Mouse (Mus musculus) frontal cortex, adult 2 months (tissue): ENCODE data around the gene Fermt1. TPM values are rescaled to one million over a fixed set of nuclear protein-coding genes. Genes with fewer than 3 reads are reported as not detected.

Source experiments
- DNase-seq, 2 experiments: peaks; one replicate each; pipeline ENCODE4 v3.0.0; 2022; ENCODE audit warnings: low spot score in 1 of 2; ENCODE audit errors: extremely low spot score in 1 of 2
- polyA plus RNA-seq: library from polyadenylated mRNA; depleted of rRNA; stranded (reverse); fragments of >200 nt; gene quantifications from 2 replicates; pipeline ENCODE4 v1.2.3, GENCODE M21; 2012

The Fermt1 gene
- polyA plus RNA-seq, 1 experiment, result not detected

DNA sequence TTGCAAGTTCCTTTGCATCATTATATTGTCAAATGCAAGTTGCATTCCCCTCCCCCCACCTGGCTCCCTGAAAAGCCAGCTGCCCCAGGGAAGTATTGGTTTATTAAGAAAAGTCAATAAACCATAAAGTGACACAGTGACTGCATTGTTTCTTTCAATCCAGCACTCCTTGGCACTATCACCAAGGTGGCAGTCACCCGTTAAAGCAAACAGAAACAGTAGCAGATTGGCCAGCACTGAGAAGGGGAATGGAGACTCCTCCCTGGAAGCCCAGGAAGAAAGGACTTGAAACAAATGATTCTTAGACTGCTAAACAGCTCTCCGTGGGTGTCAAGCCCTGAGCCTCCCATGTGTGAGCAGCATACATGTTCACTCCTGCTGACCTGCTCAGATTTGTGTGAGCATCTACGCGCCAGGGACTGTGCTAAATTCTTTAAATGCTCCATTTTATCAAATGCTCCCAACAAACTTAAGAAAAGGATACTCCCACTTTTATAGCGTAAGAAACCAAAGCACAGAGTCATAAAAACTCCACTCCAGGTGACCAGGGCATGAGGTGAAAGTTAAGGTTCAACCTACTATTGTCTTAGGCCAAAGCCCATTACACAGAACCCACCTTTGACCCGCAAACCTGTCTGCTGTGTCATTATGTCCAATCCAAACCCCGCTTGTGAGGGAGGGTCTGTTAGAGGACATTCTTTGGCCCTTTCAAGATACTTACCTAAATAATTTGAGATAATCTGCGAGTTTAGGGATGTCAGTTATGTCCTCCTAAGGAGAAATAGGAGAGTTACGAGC lies 23.4 kb downstream of the Fermt1 start:
- DNase-seq, result no peak

DNA sequence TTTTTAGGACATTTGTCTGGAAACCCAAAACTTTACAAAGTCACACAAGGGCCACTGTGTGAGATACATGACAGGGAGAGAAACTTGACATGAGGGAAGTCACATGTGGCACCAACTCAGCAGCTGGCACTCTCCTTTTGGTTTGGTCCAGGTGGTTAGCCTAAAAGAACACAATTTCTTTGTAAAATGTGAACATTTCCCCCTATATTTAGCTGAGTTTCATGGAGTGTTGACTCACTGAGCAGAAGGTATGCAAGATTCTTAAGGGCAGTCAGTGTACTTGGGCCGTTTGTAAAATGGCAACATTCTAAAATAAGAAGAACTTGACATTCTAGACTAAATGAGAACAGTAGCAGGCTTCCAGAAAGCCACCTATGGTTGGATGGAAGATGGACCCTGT lies 30.9 kb downstream of the Fermt1 start:
- peak in 1 of 2 experiments; percentile 11 for DNase-seq

DNA sequence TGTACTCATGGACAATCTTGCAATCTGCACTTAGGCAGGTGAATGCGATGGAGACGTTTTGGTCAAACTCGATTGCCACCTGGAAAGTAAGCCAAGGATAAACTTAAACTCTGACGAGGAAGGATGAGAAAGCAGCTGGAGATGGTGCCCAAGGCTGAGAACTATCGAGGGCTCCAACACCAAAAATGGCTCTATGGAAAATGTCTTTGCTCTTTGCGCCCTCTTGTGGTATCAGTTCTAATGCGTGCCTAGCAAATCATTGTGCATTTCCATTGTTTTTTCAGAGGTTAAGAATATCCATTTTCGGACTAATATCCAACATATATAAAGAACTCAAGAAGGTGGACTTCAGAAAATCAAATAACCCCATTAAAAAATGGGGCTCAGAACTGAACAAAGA lies 38.9 kb downstream of the Fermt1 start:
- DNase-seq, result peak in 1 of 2 experiments; percentile 80

- no peak for DNase-seq
Measured at GRCm38 (mm10) chr2:132904961-132905360, 40.7 kb downstream of the Fermt1 start.

DNA sequence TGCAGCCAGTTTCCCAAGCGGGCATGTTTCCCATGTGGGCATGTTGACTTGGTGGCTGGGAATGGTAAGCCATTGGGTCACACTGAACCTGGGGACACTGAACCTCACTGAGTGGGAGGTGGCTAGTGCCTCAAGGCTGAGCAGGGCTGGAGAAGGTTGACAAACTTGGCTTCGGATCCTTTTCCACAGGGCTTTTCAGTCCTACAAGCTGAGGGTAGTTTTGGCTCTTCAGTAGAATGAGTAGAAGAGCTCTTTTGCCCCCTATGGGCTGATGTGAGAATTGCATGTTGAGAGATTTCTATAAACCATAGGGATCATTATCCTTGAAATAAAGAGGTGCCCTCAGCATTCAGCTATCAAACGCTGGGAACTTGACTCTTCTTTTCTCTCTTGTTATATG lies 42.2 kb downstream of the Fermt1 start:
- peak; percentile 34 to 89 for DNase-seq

DNA sequence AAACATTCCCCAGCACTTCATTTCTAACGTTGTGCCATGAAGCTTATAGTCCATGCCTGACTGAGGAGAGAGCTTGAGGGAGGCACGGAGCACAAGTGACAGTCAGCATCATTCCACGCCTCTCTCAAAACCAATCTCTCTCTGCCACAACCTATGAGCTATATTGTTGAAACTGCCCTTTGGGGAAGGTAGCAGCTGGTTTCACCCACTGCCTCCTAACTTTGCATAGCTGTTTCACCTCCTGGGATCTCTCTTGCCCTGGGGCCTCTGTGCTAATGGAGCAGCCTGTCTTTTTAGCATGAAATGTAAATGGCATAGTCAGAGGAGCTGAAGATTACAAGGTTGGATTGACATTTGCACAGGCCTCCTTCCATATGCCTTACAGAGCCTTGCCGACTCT lies 43.6 kb downstream of the Fermt1 start:
- DNase-seq, result no peak

DNA sequence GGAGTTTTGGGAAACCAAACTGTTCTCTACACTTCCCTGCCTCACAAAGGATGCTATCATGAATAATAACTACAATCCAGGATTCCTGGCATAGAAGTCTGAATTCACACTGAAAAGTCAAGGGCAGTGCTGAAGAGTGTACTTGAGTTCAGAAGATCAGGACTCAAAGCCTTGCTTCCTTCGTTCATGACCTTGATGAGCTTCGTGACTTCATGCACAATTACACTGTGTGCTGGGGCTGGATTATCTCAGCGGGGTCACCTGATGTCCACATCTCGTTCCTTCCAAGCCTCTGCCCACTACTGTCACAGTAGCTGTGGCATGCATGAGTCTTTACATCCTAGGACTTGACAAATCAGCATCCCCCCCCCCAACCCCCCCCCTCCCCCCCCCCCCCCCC lies 44.1 kb downstream of the Fermt1 start:
- no peak for DNase-seq

GRCm38 (mm10) chr2:132900596-132900995 lies 45.1 kb downstream of the Fermt1 start:
- no peak for DNase-seq

DNA sequence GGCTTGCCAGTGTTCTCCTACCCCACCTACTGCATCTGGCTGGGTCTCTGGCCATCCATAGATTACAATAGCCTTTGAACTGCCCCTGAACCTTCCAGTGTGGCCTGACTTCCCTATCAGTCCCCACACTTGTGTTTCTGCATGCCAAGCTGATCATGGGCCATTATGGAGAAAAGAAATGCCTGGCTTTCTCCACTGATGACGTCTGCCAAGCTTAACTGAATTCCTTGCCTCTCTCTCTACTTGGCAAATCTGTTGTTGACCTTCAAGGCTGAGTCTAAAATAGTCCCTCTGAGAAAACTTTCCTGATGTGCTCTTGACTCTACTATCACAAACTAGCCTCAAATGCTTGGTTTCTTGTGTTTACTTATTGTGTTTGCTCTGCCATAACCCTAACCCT lies 47.5 kb downstream of the Fermt1 start:
- no peak for DNase-seq

- DNase-seq, result peak in 1 of 2 experiments; percentile 32
Measured at GRCm38 (mm10) chr2:132893826-132894225, 51.9 kb downstream of the Fermt1 start.

GRCm38 (mm10) chr2:132885312-132885711 lies 60.4 kb downstream of the Fermt1 start:
- DNase-seq, result no peak

- no peak for DNase-seq
Measured at GRCm38 (mm10) chr2:132884303-132884967, 61.3 kb downstream of the Fermt1 start.

DNA sequence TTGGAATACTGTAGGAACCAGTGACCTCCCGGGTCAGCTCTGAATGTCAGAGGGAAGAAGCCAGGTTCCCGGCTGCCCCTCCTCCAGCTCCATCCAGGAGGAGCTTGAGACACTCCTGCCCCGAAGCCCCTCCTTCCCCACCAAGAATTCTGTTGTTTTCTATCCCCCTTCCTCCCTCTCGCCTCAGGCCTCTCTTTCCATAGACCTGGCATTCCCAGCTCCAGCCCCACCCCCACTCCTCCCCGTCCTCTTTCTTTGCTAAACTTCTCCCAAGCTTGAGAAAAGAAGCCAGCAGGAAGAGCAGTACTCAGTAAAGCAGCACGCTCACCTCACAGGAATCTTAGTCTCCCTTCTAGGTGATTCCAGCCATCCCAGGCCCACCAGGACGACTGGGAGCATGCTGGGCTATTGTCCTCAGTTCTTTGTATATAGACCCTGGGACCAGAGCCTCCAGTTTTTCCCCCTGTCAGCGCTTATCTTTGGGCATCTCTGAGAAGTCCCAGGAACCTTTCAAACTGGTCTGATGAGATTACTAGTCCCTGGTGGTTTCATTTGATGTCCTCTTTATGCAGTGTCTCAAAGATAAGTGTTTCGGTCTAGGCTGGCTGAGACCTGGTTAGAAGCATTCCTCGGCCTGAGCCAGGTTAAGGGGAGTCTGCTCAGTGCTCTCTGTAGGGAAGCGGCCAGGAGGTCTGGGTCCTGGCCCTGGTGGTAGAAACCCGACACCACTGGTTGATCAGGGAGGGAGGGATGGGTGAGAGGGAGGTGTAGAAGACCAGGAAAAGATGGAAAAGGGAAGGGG lies 64.7 kb downstream of the Fermt1 start, which contains the start of gene Lrrn4:
Gene Lrrn4 (minus strand): TSS at position 48 of the 802 bp plus-strand sequence.
- no peak for DNase-seq

GRCm38 (mm10) chr2:132879261-132880044 lies 66.3 kb downstream of the Fermt1 start:
- no peak for DNase-seq

DNA sequence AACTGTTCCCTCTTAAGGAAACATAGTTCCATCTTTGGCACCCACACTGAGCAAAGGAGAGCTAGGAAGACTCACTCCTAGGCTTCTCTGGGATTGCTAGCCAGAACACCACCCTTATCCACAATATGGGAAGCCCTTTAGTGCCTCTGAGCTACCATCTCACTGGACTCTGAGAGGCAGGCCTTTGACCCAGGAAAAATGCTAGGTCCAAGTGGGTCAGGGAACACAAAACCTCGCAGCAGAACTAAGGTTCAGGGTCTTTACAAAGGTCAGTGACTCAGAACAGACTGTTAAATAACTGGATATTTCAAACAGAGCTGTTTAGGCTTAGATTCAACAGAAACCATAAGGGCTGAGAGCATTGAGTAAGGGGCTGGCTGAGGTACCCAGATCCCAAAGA lies 68.7 kb downstream of the Fermt1 start:
- DNase-seq, result no peak

DNA sequence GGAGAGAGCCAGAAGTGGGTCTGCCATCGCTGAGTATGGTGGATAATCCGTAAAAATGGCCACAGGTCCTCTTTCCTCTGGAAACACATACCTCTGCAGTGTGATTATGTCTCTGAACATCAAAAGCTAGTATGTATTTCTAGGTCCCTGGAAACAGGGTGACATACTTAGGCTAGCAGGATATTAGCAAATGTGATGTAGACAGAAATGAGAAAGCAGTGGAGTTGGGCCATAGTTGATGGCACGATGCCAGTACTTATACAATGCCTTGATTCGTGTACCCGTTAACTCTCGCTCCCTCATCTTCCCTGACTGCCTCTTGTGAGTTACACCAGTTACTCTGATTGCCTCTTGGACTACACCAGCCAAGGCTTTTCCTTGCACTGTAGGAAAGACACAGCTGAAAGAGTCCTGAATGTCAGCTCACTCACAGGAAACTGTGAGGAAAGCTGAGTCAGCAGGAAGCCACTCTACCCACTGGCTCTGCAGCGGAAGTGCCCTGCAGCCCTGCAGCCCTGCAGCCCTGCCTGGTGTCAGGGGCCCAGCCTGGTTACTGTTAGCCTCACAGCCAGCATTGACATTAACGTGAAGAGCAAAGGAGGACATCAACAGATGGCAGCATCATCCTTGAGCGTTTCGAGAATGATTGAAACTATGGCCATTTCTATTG lies 71.9 kb downstream of the Fermt1 start:
- no peak for DNase-seq

- DNase-seq, result no peak
Measured at GRCm38 (mm10) chr2:132871663-132872062, 74.0 kb downstream of the Fermt1 start.

- no peak for DNase-seq
Measured at GRCm38 (mm10) chr2:132870286-132870685, 75.4 kb downstream of the Fermt1 start.

DNA sequence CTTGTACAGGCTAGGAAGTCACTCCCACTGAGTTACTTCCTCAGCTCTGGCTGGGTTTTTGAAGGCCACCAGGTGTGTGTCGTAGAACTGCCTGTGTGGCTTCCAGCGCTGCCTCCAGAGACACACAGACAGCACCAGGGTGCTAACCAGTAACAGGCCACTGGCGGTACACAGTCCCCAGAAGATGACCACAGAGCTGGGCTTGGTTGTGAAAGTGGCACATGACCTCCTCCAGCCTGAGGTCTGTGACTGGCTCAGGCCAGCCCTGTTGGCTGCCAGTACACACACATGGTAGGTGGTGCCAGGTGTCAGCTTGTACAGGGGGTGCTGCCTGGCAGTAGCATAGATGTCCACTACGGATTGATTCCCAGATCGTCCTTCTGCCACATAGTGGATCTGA lies 76.0 kb downstream of the Fermt1 start:
- no peak for DNase-seq

DNA sequence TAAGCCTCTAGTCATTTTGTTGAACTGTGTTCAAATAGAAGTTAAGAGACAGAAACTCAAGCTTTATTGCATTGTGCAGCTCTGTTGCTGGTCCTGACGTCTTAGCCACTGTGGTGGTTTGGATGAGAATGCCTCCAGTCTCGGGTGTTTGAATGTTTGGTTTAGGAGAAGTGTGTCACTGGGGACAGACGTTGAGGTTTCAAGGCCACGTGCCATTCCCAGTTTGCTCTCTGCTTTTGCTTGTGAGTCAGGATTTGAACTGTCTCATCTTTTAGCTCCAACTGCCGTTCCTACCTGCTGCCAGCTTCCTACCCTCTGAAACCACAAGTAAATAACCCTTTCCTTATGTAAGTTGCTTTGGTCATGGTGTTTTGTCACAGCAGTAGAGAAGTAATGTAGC lies 78.2 kb downstream of the Fermt1 start:
- no peak for DNase-seq
